Mouse (Mus musculus) forebrain, embryonic 10.5 days (tissue): Measurements from ENCODE around the gene Gm10118. TPM values are rescaled to one million over a fixed set of nuclear protein-coding genes. Genes with fewer than 3 reads are reported as not detected.

Source experiments
- polyA plus RNA-seq: library from polyadenylated mRNA; unstranded; fragments of >200 nt; fragmentation: Nextera tagmentation; extraction: Ambion mirVana; gene quantifications from 2 replicates; pipeline ENCODE4 v1.2.1, GENCODE M21; 2016

Gm10118 gene
- polyA plus RNA-seq, 1 experiment from 2014 or later: 0.05 TPM

Other genes starting within 250 kb of the Gm10118 start
- gene Lrrtm3, start 162.8 kb upstream of the Gm10118 start, polyA plus RNA-seq: 1.4 and 1.9 TPM in 2 replicates